In the genomic region with DNA sequence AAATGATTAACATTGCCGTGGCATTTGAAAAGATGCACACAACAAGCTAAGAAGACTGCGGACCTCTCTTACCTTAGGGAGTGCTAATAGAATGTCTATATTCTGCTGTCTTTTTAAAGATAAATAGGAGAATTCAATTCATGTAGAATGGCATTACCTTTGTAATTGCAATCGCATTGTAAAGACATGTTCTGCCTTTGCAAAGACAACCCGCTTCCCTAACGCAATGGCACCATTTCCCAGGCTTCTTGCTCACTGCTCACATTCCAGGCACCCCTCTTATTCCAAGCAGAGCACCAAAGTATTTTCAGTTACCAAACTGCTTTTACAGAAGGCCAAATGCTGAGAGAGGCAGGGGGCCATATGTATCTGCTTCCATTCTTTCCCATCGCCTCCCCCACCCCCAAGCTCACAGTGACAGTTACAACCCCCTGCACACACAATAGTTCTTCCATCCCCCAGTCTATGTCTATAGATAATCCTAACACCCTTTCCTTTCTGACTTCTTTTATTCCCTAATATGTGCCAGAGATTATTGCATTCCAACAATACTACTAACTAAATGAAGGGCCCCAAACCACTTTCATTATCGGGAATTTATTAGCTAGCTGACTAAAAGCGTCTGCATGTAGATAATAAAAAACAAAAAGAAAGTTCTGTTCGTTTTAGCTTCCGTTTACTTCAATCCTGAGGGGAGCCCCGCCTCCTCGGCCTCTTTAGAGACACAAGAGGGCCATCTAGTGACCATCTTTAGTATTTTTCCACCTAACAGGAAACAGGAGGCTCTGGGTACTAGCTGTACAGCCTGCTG, we compare ENCODE assay signal across 8 mouse cellular contexts. TPM values are rescaled to one million over a fixed set of nuclear protein-coding genes. Genes with fewer than 3 reads are reported as not detected.
DNase-seq lines count a peak whose midpoint lies in the region; ATAC-seq and TF ChIP-seq lines count a peak whose summit lies in the region.

No protein-coding gene starts in this region.

- no peak for TF ChIP-seq POLR2A in cerebellum, adult 2 months (IDR thresholded peaks at IDR 0.05; ENCODE audit: borderline replicate concordance, insufficient read depth, low read length)

- no peak overlapping the region for H3K27ac ChIP-seq in cerebellum, adult 2 months (ENCODE audit: insufficient read depth, low read length)
- no peak overlapping the region for H3K27ac ChIP-seq in intestine, embryonic 15.5 days

- TF ChIP-seq CTCF in cerebellum, adult 2 months (IDR thresholded peaks at IDR 0.05; ENCODE audit: borderline replicate concordance, insufficient read depth, low read depth, low read length), result peak; percentile 49; the same call in 1 of the 2 replicates

- no peaks in the 10 kb centered on the region; the same call in 1 of the 2 replicates for H3K27me3 ChIP-seq in cerebellum, adult 2 months (ENCODE audit: control insufficient read depth, insufficient read depth, low read length)
- H3K27me3 ChIP-seq in intestine, embryonic 15.5 days (replicated peaks), result peaks cover 9% of the 10 kb centered on the region; the same call in 1 of the 2 replicates
- peaks cover 53% of the 10 kb centered on the region for H3K27me3 ChIP-seq in megakaryocyte, embryonic 14.5 days (replicated peaks)

- ATAC-seq in intestine, embryonic 15.5 days, result peak; percentile 54; the same call in 1 of the 2 replicates

- H3K4me3 ChIP-seq in cerebellum, adult 2 months (replicated peaks; ENCODE audit: insufficient read depth, low read depth, low read length), result peak overlapping the region; percentile 42
- peak overlapping the region; percentile 25 for H3K4me3 ChIP-seq in intestine, embryonic 15.5 days (replicated peaks)
- peak overlapping the region; percentile 87 for H3K4me3 ChIP-seq in megakaryocyte, embryonic 14.5 days (replicated peaks)

- no peaks in the 10 kb centered on the region for H3K9me3 ChIP-seq in intestine, embryonic 15.5 days
- H3K9me3 ChIP-seq in megakaryocyte, embryonic 14.5 days, result peaks cover 14% of the 10 kb centered on the region

- no peak overlapping the region for H3K9ac ChIP-seq in intestine, embryonic 15.5 days

- H3K36me3 ChIP-seq in intestine, embryonic 15.5 days, result no peaks in the 10 kb centered on the region
- H3K36me3 ChIP-seq in megakaryocyte, embryonic 14.5 days (replicated peaks; ENCODE audit: low read length), result no peaks in the 10 kb centered on the region

- 7% methylated on average over 12 of the region's 12 CpGs for WGBS in cerebellum, adult 2 months
- 15% methylated on average over 12 of the region's 12 CpGs for WGBS in intestine, embryonic 15.5 days

- H3K4me1 ChIP-seq in cerebellum, adult 2 months (ENCODE audit: control insufficient read depth, insufficient read depth, low read length), result no peaks in the 10 kb centered on the region
- no peaks in the 10 kb centered on the region for H3K4me1 ChIP-seq in intestine, embryonic 15.5 days (replicated peaks)
- peaks cover 16% of the 10 kb centered on the region for H3K4me1 ChIP-seq in megakaryocyte, embryonic 14.5 days

- DNase-seq in cerebellum, adult 2 months, result peak; percentile 31 to 57
- DNase-seq in cerebellum, adult 11-12 months, result no peak
- DNase-seq in cerebellum, adult 9-10 months, result peak; percentile 61
- peak; percentile 31 for DNase-seq in gastrocnemius, postnatal 10 days
- DNase-seq in left cerebral cortex, postnatal 14 days (ENCODE audit: low spot score in 2 of 2), result peak; percentile 71 to 82
- peak; percentile 52 for DNase-seq in skeletal muscle tissue, adult 2 months (ENCODE audit: low read depth, low spot score)

- intact Hi-C loops in left cerebral cortex, postnatal 14 days (cut with DNase I), result no loop called here

- H3K4me2 ChIP-seq in intestine, embryonic 15.5 days (replicated peaks), result peak overlapping the region; percentile 48

RNA-seq across cellular contexts. Expression of a gene that starts 3.0 kb away (rescaled TPM):
- polyA plus RNA-seq in cerebellum, adult 2 months (2012; rRNA removed), result 3.1 and 4.0 TPM in 2 replicates
- total RNA-seq in gastrocnemius, postnatal 10 days (2021), result 10 to 100 TPM in 1 of 2 experiments, 1 to 10 TPM in 1; 8.6 to 10.6 TPM
- polyA plus RNA-seq in intestine, embryonic 15.5 days (2015; fragmentation: Nextera tagmentation; extraction: Ambion mirVana), result 1.2 and 1.8 TPM in 2 replicates
- total RNA-seq in left cerebral cortex, postnatal 14 days (2021), result 10 to 100 TPM; 52.1 to 55.0 TPM
- not detected in 2 replicates for polyA plus RNA-seq in megakaryocyte, embryonic 14.5 days (2012; ENCODE audit: insufficient read depth, low replicate concordance)

Comparison
In these comparisons a context has a peak if more than half of its experiments do, and no peak if none do; other contexts are left out.
1. H3K4me3 ChIP-seq: peak in every context shown above with its lines; median percentile 87 in megakaryocyte, embryonic 14.5 days; 42 in cerebellum, adult 2 months; 25 in intestine, embryonic 15.5 days.